Mouse (Mus musculus): ENCODE data around the gene Ppat.

DNA sequence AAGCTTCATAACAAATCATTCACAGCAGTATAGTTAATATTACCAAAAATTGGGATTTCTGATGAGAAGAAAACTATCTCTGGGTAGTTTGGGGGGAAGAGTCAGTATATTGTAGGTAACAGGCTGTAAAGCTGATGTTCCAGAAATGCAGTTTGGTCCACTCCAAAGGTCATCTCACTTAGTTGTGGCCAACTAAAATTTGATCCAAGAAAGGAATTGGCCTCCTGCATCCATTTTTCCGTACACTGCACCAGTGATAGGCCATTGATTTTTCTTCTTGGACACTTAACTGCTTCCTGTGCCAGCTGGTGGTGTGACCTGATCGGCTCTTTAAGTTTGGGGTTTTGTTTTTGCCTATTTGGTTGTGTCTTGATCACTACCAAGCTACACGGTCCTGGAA, 2.4 kb upstream of the Ppat start:
- TF ChIP-seq SIN3A (IDR thresholded peaks at IDR 0.05; ENCODE audit: low read length) (no peak), POLR2A (IDR thresholded peaks at IDR 0.05; ENCODE audit: low read depth, low read length) (no peak), RAD21 (IDR thresholded peaks at IDR 0.05; ENCODE audit: low read depth, low read length) (no peak), GABPA (IDR thresholded peaks at IDR 0.05; ENCODE audit: insufficient replicate concordance, low read depth, low read length) (no peak), CTCF (conservative IDR thresholded peaks at IDR 0.05 in 1 of 2, IDR thresholded peaks at IDR 0.05 in 1 of 2; ENCODE audit: low read depth in 2 of 2, low read length in 2 of 2) (no peak), MXI1 (IDR thresholded peaks at IDR 0.05; ENCODE audit: low read depth, low read length) (no peak), ZNF384 (IDR thresholded peaks at IDR 0.05; ENCODE audit: low read depth, low read length) (no peak), TBP (conservative IDR thresholded peaks at IDR 0.05; ENCODE audit: low read depth, low read length) (no peak), E2F4 (IDR thresholded peaks at IDR 0.05; ENCODE audit: insufficient replicate concordance, low read depth, low read length) (no peak), USF1 (IDR thresholded peaks at IDR 0.05; ENCODE audit: low read depth, low read length) (no peak)
